Mouse (Mus musculus) ovary, postnatal 36 days (tissue): ENCODE data around the gene Vwce.

Experiments
- DNase-seq: peaks from one replicate; pipeline ENCODE4 v3.0.0; 2022; ENCODE audit warnings: low spot score, mixed read lengths

Gene Vwce

GRCm38 (mm10) chr19:10645616-10646015, 11.6 kb downstream of the Vwce start:
- DNase-seq, result no peak

GRCm38 (mm10) chr19:10648156-10648555, 14.1 kb downstream of the Vwce start:
- no peak for DNase-seq

GRCm38 (mm10) chr19:10656058-10656457, 22.0 kb downstream of the Vwce start:
- DNase-seq, result no peak

GRCm38 (mm10) chr19:10657742-10658141, 23.7 kb downstream of the Vwce start:
- DNase-seq, result no peak

GRCm38 (mm10) chr19:10658406-10658805, 24.4 kb downstream of the Vwce start:
- DNase-seq, result no peak

GRCm38 (mm10) chr19:10661373-10661772, 27.4 kb downstream of the Vwce start:
- no peak for DNase-seq

- no peak for DNase-seq
Observed at GRCm38 (mm10) chr19:10661919-10662318, 27.9 kb downstream of the Vwce start.

- DNase-seq, result no peak
Observed at GRCm38 (mm10) chr19:10662665-10663064, 28.7 kb downstream of the Vwce start.

GRCm38 (mm10) chr19:10665093-10665492, 31.1 kb downstream of the Vwce start:
- DNase-seq, result no peak

- DNase-seq, result peak; percentile 62
Observed at GRCm38 (mm10) chr19:10665499-10665898, 31.5 kb downstream of the Vwce start.

GRCm38 (mm10) chr19:10671319-10671718, 37.3 kb downstream of the Vwce start:
- DNase-seq, result no peak

- no peak for DNase-seq
Observed at GRCm38 (mm10) chr19:10671854-10672417, 37.9 kb downstream of the Vwce start.

GRCm38 (mm10) chr19:10673275-10673674, 39.3 kb downstream of the Vwce start:
- no peak for DNase-seq

- no peak for DNase-seq
Observed at GRCm38 (mm10) chr19:10676656-10677055, 42.6 kb downstream of the Vwce start.

GRCm38 (mm10) chr19:10677915-10678771, 44.1 kb downstream of the Vwce start, which contains the start of gene Pga5:
Pga5 (minus strand) TSS chr19:10678071.
- DNase-seq, result peak; percentile 75

GRCm38 (mm10) chr19:10678772-10679067, 44.7 kb downstream of the Vwce start:
- no peak for DNase-seq

GRCm38 (mm10) chr19:10681571-10681970, 47.6 kb downstream of the Vwce start:
- no peak for DNase-seq

GRCm38 (mm10) chr19:10685081-10685480, 51.1 kb downstream of the Vwce start:
- no peak for DNase-seq

- DNase-seq, result no peak
Observed at GRCm38 (mm10) chr19:10685727-10686126, 51.7 kb downstream of the Vwce start.

- peak; percentile 96 for DNase-seq
Observed at GRCm38 (mm10) chr19:10688537-10689352, 54.7 kb downstream of the Vwce start, which contains the start of gene Vps37c. Vps37c (plus strand) TSS chr19:10688735.

GRCm38 (mm10) chr19:10689470-10690166, 55.6 kb downstream of the Vwce start:
- no peak for DNase-seq

- no peak for DNase-seq
Observed at GRCm38 (mm10) chr19:10690336-10690735, 56.3 kb downstream of the Vwce start.
